Mouse (Mus musculus): ENCODE results near the gene Higd1c. TPM values are rescaled to one million over a fixed set of nuclear protein-coding genes. Genes with fewer than 3 reads are reported as not detected.
"Not testable (repeated sequence)": the region's sequence is repeated elsewhere in the genome, so short reads cannot be mapped to it uniquely, and the experiment has no call there.

The Higd1c gene
- polyA plus RNA-seq, 1 experiment from 2014 or later, result not detected

- no peak overlapping the region for H3K27ac ChIP-seq
- H3K9ac ChIP-seq, result no peak overlapping the region
- no peaks in the 10 kb centered on the region for H3K27me3 ChIP-seq (ENCODE audit: control insufficient read depth, insufficient read depth, low read length)
- H3K9me3 ChIP-seq (ENCODE audit: control insufficient read depth, low read length), result no peaks in the 10 kb centered on the region
- no peaks in the 10 kb centered on the region for H3K4me1 ChIP-seq (replicated peaks; ENCODE audit: control insufficient read depth, insufficient read depth, low read length)
- no peak overlapping the region for H3K4me2 ChIP-seq (replicated peaks)
- ATAC-seq (ENCODE audit: low FRiP score) (no peak), DNase-seq (ENCODE audit: low spot score) (no peak)
- no peaks in the 10 kb centered on the region for H3K36me3 ChIP-seq (replicated peaks; ENCODE audit: control insufficient read depth, insufficient read depth)
- 77% methylated on average over 6 of the region's 6 CpGs for WGBS
- no peak overlapping the region for H3K4me3 ChIP-seq (replicated peaks; ENCODE audit: low read length)
These were observed 12.8 kb upstream of the Higd1c start for GRCm38 (mm10) chr15:100351501-100352060.

GRCm38 (mm10) chr15:100352711-100353250 is 11.6 kb upstream of the Higd1c start, which contains the start of the genes Methig1 and Mettl7a2:
Methig1 (plus strand) TSS chr15:100353149.
Mettl7a2 (plus strand) TSS chr15:100353200.
- no peaks in the 10 kb centered on the region for H3K9me3 ChIP-seq (ENCODE audit: control insufficient read depth, low read length)
- H3K4me2 ChIP-seq (replicated peaks), result no peak within 1 kb of the TSS
- H3K36me3 ChIP-seq (replicated peaks; ENCODE audit: control insufficient read depth, insufficient read depth), result no peaks in the 10 kb centered on the region
- no peak within 1 kb of the TSS for H3K4me3 ChIP-seq (replicated peaks; ENCODE audit: low read length)
- H3K27me3 ChIP-seq (ENCODE audit: control insufficient read depth, insufficient read depth, low read length), result no peaks in the 10 kb centered on the region
- WGBS, result 89% methylated on average over 10 of the region's 10 CpGs
- no peak for ATAC-seq (ENCODE audit: low FRiP score)
- H3K27ac ChIP-seq, result no peak within 1 kb of the TSS
- no peak for DNase-seq (ENCODE audit: low spot score)
- H3K4me1 ChIP-seq (replicated peaks; ENCODE audit: control insufficient read depth, insufficient read depth, low read length), result no peaks in the 10 kb centered on the region
- no peak within 1 kb of the TSS for H3K9ac ChIP-seq

- not testable (repeated sequence) for DNase-seq (ENCODE audit: low spot score); H3K4me1 ChIP-seq (replicated peaks; ENCODE audit: control insufficient read depth, insufficient read depth, low read length); H3K4me2 ChIP-seq (replicated peaks); H3K9ac ChIP-seq; ATAC-seq (ENCODE audit: low FRiP score); H3K27ac ChIP-seq; H3K9me3 ChIP-seq (ENCODE audit: control insufficient read depth, low read length); H3K36me3 ChIP-seq (replicated peaks; ENCODE audit: control insufficient read depth, insufficient read depth); H3K27me3 ChIP-seq (ENCODE audit: control insufficient read depth, insufficient read depth, low read length); H3K4me3 ChIP-seq (replicated peaks; ENCODE audit: low read length)
- 91% methylated on average over 10 of the region's 22 CpGs for WGBS
These were observed 10.9 kb upstream of the Higd1c start for GRCm38 (mm10) chr15:100353399-100353798.

- Histone ChIP-seq H3K4me1 (replicated peaks; ENCODE audit: control insufficient read depth, insufficient read depth, low read length) (no peaks in the 10 kb centered on the region), H3K9me3 (ENCODE audit: control insufficient read depth, low read length) (no peaks in the 10 kb centered on the region), H3K4me3 (replicated peaks; ENCODE audit: low read length) (no peak overlapping the region), H3K4me2 (replicated peaks) (no peak overlapping the region), H3K27me3 (ENCODE audit: control insufficient read depth, insufficient read depth, low read length) (no peaks in the 10 kb centered on the region), H3K9ac (no peak overlapping the region), H3K27ac (no peak overlapping the region), H3K36me3 (replicated peaks; ENCODE audit: control insufficient read depth, insufficient read depth) (no peaks in the 10 kb centered on the region)
- 88% methylated on average over 5 of the region's 5 CpGs for WGBS
- DNase-seq (ENCODE audit: low spot score) (no peak), ATAC-seq (ENCODE audit: low FRiP score) (no peak)
These were observed 8.5 kb upstream of the Higd1c start for GRCm38 (mm10) chr15:100355876-100356275.

- not testable (repeated sequence) for H3K9me3 ChIP-seq (ENCODE audit: control insufficient read depth, low read length); DNase-seq (ENCODE audit: low spot score); H3K9ac ChIP-seq; H3K4me1 ChIP-seq (replicated peaks; ENCODE audit: control insufficient read depth, insufficient read depth, low read length); H3K27me3 ChIP-seq (ENCODE audit: control insufficient read depth, insufficient read depth, low read length); H3K27ac ChIP-seq; H3K36me3 ChIP-seq (replicated peaks; ENCODE audit: control insufficient read depth, insufficient read depth); H3K4me3 ChIP-seq (replicated peaks; ENCODE audit: low read length); ATAC-seq (ENCODE audit: low FRiP score); H3K4me2 ChIP-seq (replicated peaks)
- WGBS, result 50% methylated on average over 9 of the region's 9 CpGs
These were observed 1.6 kb downstream of the Higd1c start for GRCm38 (mm10) chr15:100365967-100366366.

- Histone ChIP-seq H3K36me3 (replicated peaks; ENCODE audit: control insufficient read depth, insufficient read depth) (no peaks in the 10 kb centered on the region), H3K4me1 (replicated peaks; ENCODE audit: control insufficient read depth, insufficient read depth, low read length) (no peaks in the 10 kb centered on the region), H3K9me3 (ENCODE audit: control insufficient read depth, low read length) (no peaks in the 10 kb centered on the region), H3K9ac (no peak overlapping the region), H3K27me3 (ENCODE audit: control insufficient read depth, insufficient read depth, low read length) (no peaks in the 10 kb centered on the region), H3K27ac (no peak overlapping the region), H3K4me3 (replicated peaks; ENCODE audit: low read length) (no peak overlapping the region), H3K4me2 (replicated peaks) (no peak overlapping the region)
- DNase-seq (ENCODE audit: low spot score) (no peak), ATAC-seq (ENCODE audit: low FRiP score) (no peak)
- 77% methylated on average over 7 of the region's 7 CpGs for WGBS
These were observed 2.8 kb downstream of the Higd1c start for GRCm38 (mm10) chr15:100367119-100367518.

GRCm38 (mm10) chr15:100375066-100375465 is 10.7 kb downstream of the Higd1c start:
- no peaks in the 10 kb centered on the region for H3K9me3 ChIP-seq (ENCODE audit: control insufficient read depth, low read length)
- no peak overlapping the region for H3K4me3 ChIP-seq (replicated peaks; ENCODE audit: low read length)
- peak; percentile 82 for DNase-seq (ENCODE audit: low spot score)
- no peak overlapping the region for H3K4me2 ChIP-seq (replicated peaks)
- no peak overlapping the region for H3K27ac ChIP-seq
- no peaks in the 10 kb centered on the region for H3K27me3 ChIP-seq (ENCODE audit: control insufficient read depth, insufficient read depth, low read length)
- no peaks in the 10 kb centered on the region for H3K36me3 ChIP-seq (replicated peaks; ENCODE audit: control insufficient read depth, insufficient read depth)
- 42% methylated on average over 5 of the region's 5 CpGs for whole genome bisulfite sequencing
- no peak for ATAC-seq (ENCODE audit: low FRiP score)
- H3K4me1 ChIP-seq (replicated peaks; ENCODE audit: control insufficient read depth, insufficient read depth, low read length), result no peaks in the 10 kb centered on the region
- no peak overlapping the region for H3K9ac ChIP-seq

GRCm38 (mm10) chr15:100377847-100378505 is 13.6 kb downstream of the Higd1c start:
- not testable (repeated sequence) for H3K4me3 ChIP-seq (replicated peaks; ENCODE audit: low read length); H3K9me3 ChIP-seq (ENCODE audit: control insufficient read depth, low read length); H3K27me3 ChIP-seq (ENCODE audit: control insufficient read depth, insufficient read depth, low read length); H3K9ac ChIP-seq; H3K27ac ChIP-seq; H3K36me3 ChIP-seq (replicated peaks; ENCODE audit: control insufficient read depth, insufficient read depth); H3K4me2 ChIP-seq (replicated peaks); DNase-seq (ENCODE audit: low spot score); H3K4me1 ChIP-seq (replicated peaks; ENCODE audit: control insufficient read depth, insufficient read depth, low read length)
- 24% methylated on average over 3 of the region's 9 CpGs for WGBS
- ATAC-seq (ENCODE audit: low FRiP score), result 0 out of 2 replicates have a peak, but pooled peaks have one; percentile 51

- ATAC-seq (ENCODE audit: low FRiP score), result no peak
- 89% methylated on average over 8 of the region's 8 CpGs for WGBS
These were observed 15.3 kb downstream of the Higd1c start for GRCm38 (mm10) chr15:100379658-100380057.

More at GRCm38 (mm10) chr15:100379658-100380057, 15.3 kb downstream of the Higd1c start:
- no peaks in the 10 kb centered on the region for H3K27me3 ChIP-seq (ENCODE audit: control insufficient read depth, insufficient read depth, low read length)
- no peak overlapping the region for H3K4me2 ChIP-seq (replicated peaks)
- no peak overlapping the region for H3K27ac ChIP-seq
- no peak for DNase-seq (ENCODE audit: low spot score)
- H3K36me3 ChIP-seq (replicated peaks; ENCODE audit: control insufficient read depth, insufficient read depth), result no peaks in the 10 kb centered on the region
- H3K4me1 ChIP-seq (replicated peaks; ENCODE audit: control insufficient read depth, insufficient read depth, low read length), result no peaks in the 10 kb centered on the region
- H3K4me3 ChIP-seq (replicated peaks; ENCODE audit: low read length), result no peak overlapping the region
- H3K9ac ChIP-seq, result no peak overlapping the region
- H3K9me3 ChIP-seq (ENCODE audit: control insufficient read depth, low read length), result no peaks in the 10 kb centered on the region
